Mouse (Mus musculus) embryonic facial prominence, embryonic 14.5 days (tissue): ENCODE measurements at regions not wholly inside any gene's neighbourhood (a gene's known extent, or its start where the extent isn't known, plus 50 kb on each side); places are given as distances from the start of the nearest gene placed in this dataset.

ENCODE experiments used
- ATAC-seq: fragments of 200-750 bp; cut with Nextera tagmentation; 2 replicates; pipeline ENCODE4 v1.8.0; 2017; ENCODE audit warnings: low read depth, moderate number of reproducible peaks, moderate TSS enrichment
- DNase-seq: peaks from one replicate; pipeline ENCODE4 v3.0.0-alpha.2; 2015; ENCODE audit warnings: low spot score
- H3K27ac ChIP-seq: fragments of 300-500 bp; sonication (generic); replicated peaks from 2 replicates; pipeline ENCODE4 v1.5.1; 2014; ENCODE audit warnings: low read depth, mild to moderate bottlenecking, low read length, moderate library complexity
- H3K27me3 ChIP-seq: fragments of 300-500 bp; sonication (generic); replicated peaks from 2 replicates; pipeline ENCODE4 v1.6.1; 2014; ENCODE audit warnings: low read length; ENCODE audit not compliant: control insufficient read depth, insufficient read depth
- H3K36me3 ChIP-seq: fragments of 300-500 bp; sonication (generic); 2 replicates; pipeline ENCODE4 v1.6.1; 2014; ENCODE audit warnings: low read length, mixed read lengths; ENCODE audit not compliant: control insufficient read depth, insufficient read depth
- H3K4me1 ChIP-seq: fragments of 300-500 bp; sonication (generic); 2 replicates; pipeline ENCODE4 v1.6.1; 2014; ENCODE audit warnings: antibody characterized with exemption, low read length; ENCODE audit not compliant: control insufficient read depth, insufficient read depth
- H3K4me2 ChIP-seq: fragments of 300-500 bp; sonication (generic); 2 replicates; pipeline ENCODE4 v1.6.1; 2014; ENCODE audit warnings: low read depth, mild to moderate bottlenecking, low read length, moderate library complexity, mixed read lengths
- H3K4me3 ChIP-seq: fragments of 300-500 bp; sonication (generic); 2 replicates; pipeline ENCODE4 v1.5.1; 2014; ENCODE audit warnings: low read depth, mild to moderate bottlenecking, low read length
- H3K9ac ChIP-seq: fragments of 300-500 bp; sonication (generic); 2 replicates; pipeline ENCODE4 v1.6.1; 2014; ENCODE audit warnings: low read depth, mild to moderate bottlenecking, low read length, moderate library complexity, mixed read lengths
- H3K9me3 ChIP-seq: fragments of 300-500 bp; sonication (generic); 2 replicates; pipeline ENCODE4 v1.6.1; 2016; ENCODE audit warnings: low read length; ENCODE audit not compliant: control insufficient read depth
- WGBS: fragments of 180-500 bp; shearing (Covaris S2); extraction: QIAGEN DNeasy Blood & Tissue Kit; methylation state at CpG from one replicate; pipeline ENCODE4 v1.1.7; 2014; 5-methylcytosine and 5-hydroxymethylcytosine counted together

GRCm38 (mm10) chr2:148567930-148568481, 104.4 kb upstream of the Nxt1 start:
- 72% methylated on average over 2 of the region's 2 CpGs for WGBS
- H3K4me1 ChIP-seq: no peaks in the 10 kb centered on the region
- no peaks in the 10 kb centered on the region for H3K9me3 ChIP-seq
- no peak overlapping the region for H3K9ac ChIP-seq
- no peak overlapping the region for H3K4me2 ChIP-seq
- no peak for ATAC-seq
- DNase-seq: no peak
- H3K4me3 ChIP-seq: no peak overlapping the region
- H3K27ac ChIP-seq: no peak overlapping the region
- H3K36me3 ChIP-seq: no peaks in the 10 kb centered on the region
- no peaks in the 10 kb centered on the region for H3K27me3 ChIP-seq

GRCm38 (mm10) chr2:148563390-148563789, 109.0 kb upstream of the Nxt1 start:
- Histone ChIP-seq H3K4me3 (no peak overlapping the region), H3K27ac (no peak overlapping the region), H3K27me3 (no peaks in the 10 kb centered on the region), H3K36me3 (no peaks in the 10 kb centered on the region), H3K4me2 (no peak overlapping the region), H3K4me1 (no peaks in the 10 kb centered on the region), H3K9ac (no peak overlapping the region), H3K9me3 (no peaks in the 10 kb centered on the region)
- DNase-seq (no peak), ATAC-seq (no peak)
- 66% methylated on average over 3 of the region's 3 CpGs for WGBS

DNA sequence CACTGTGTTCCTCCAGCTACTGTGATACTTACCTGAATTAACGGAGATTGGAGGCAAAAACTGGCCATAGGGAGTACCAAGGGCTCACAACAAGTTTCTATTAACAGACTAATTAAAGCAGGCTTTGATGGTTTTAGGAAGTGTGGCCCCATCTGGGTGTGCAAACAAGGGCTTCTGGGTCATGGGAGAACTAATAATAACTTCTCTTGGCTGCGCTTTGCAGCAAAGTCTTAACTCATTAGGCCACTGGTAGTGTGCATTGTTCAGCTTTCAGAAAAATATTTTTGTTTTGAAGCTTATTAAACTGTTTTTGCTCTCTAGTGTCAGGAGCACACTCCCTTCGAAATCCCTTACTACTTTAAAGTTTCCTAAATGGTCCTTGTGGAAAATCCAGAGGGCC, 110.4 kb upstream of the Nxt1 start:
- WGBS: 63% methylated on average over 3 of the region's 3 CpGs

DNA sequence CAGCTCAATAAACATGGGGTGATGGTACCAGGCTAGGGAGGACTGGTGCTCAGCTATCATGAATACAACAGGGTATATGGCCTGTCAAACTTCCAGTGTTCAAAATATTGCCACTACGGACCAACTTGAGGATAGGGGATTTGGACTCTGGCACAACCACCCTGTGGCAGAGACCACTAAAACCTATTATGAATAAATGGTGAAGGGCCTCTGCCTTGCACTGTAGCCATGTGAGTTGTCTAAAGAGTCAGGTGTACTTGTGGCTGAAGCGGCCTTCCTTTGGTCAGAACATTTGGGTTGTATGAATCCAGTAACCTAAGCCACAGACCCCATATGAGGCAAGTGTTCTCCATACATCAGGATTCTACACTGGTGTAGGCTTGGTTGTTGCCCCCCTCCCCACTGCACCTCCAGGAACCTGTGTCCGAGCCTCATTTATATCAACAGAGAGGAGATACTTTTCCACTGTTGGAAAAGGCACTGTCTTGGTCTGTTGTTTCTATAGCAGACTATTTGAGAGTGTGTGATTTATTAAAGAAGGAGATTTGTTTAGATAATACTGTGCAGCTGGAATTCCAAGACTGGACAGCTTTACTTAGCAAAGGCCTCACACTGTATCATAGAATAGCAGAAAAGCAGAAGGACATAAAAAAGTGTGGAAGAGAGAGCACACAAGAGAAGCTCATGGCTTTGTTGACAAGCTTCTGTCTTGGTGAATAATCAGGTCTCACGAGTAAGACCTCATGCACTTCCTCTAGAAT, 112.2 kb upstream of the Nxt1 start:
- no peaks in the 10 kb centered on the region for H3K9me3 ChIP-seq
- 75% methylated on average over 4 of the region's 4 CpGs for WGBS
- no peak for ATAC-seq

More for the DNA sequence above, 110.4 kb upstream of the Nxt1 start:
- H3K9me3 ChIP-seq: no peaks in the 10 kb centered on the region
- ATAC-seq (no peak), DNase-seq (no peak)
- H3K27ac ChIP-seq: no peak overlapping the region
- no peaks in the 10 kb centered on the region for H3K36me3 ChIP-seq
- H3K9ac ChIP-seq: no peak overlapping the region
- H3K4me1 ChIP-seq: no peaks in the 10 kb centered on the region
- H3K4me2 ChIP-seq: no peak overlapping the region
- H3K4me3 ChIP-seq: no peak overlapping the region
- H3K27me3 ChIP-seq: no peaks in the 10 kb centered on the region

GRCm38 (mm10) chr2:148559376-148559775, 113.0 kb upstream of the Nxt1 start:
- 89% methylated on average over 4 of the region's 4 CpGs for WGBS
- Histone ChIP-seq H3K9ac (no peak overlapping the region), H3K27ac (no peak overlapping the region), H3K4me1 (no peaks in the 10 kb centered on the region), H3K9me3 (no peaks in the 10 kb centered on the region), H3K36me3 (no peaks in the 10 kb centered on the region), H3K4me2 (no peak overlapping the region), H3K27me3 (no peaks in the 10 kb centered on the region), H3K4me3 (no peak overlapping the region)
- ATAC-seq (no peak), DNase-seq (no peak)

More for the DNA sequence above, 112.2 kb upstream of the Nxt1 start:
- H3K4me3 ChIP-seq: no peak overlapping the region
- no peak overlapping the region for H3K9ac ChIP-seq
- H3K4me2 ChIP-seq: no peak overlapping the region
- no peaks in the 10 kb centered on the region for H3K36me3 ChIP-seq
- no peaks in the 10 kb centered on the region for H3K27me3 ChIP-seq
- H3K27ac ChIP-seq: no peak overlapping the region
- no peak for DNase-seq
- no peaks in the 10 kb centered on the region for H3K4me1 ChIP-seq

DNA sequence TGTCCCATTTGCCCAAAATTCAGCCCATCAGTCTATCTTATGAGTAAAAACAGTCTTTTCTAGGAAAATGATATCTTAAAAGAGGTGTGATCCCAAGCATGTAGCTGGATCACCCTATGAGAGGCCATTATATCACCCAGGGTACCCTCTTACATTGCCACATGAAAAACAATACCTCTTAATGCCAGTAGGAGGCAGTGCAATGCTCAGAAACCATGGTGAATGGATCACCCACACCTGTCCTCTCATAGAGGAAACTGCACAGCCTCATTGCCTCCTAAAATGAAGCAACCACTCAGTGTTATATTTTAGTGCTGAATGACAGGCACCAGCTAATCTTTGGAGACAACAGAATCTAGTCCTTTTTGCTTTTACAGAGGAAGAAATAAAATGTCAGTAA, 114.0 kb upstream of the Nxt1 start:
- Histone ChIP-seq H3K27me3 (no peaks in the 10 kb centered on the region), H3K4me1 (no peaks in the 10 kb centered on the region), H3K9ac (no peak overlapping the region), H3K4me2 (no peak overlapping the region), H3K4me3 (no peak overlapping the region), H3K36me3 (no peaks in the 10 kb centered on the region), H3K27ac (no peak overlapping the region), H3K9me3 (no peaks in the 10 kb centered on the region)
- no peak for ATAC-seq
- DNase-seq: no peak

GRCm38 (mm10) chr2:148551207-148551606, 107.8 kb upstream of the Cd93 start:
- H3K27me3 ChIP-seq: no peaks in the 10 kb centered on the region
- H3K4me3 ChIP-seq: no peak overlapping the region
- no peak overlapping the region for H3K9ac ChIP-seq
- H3K9me3 ChIP-seq: no peaks in the 10 kb centered on the region
- DNase-seq (no peak), ATAC-seq (no peak)
- no peaks in the 10 kb centered on the region for H3K4me1 ChIP-seq
- no peaks in the 10 kb centered on the region for H3K36me3 ChIP-seq
- H3K27ac ChIP-seq: no peak overlapping the region
- no peak overlapping the region for H3K4me2 ChIP-seq
- WGBS: 70% methylated on average over 4 of the region's 4 CpGs

- no peaks in the 10 kb centered on the region for H3K9me3 ChIP-seq
- H3K9ac ChIP-seq: no peak overlapping the region
- no peak overlapping the region for H3K4me2 ChIP-seq
- ATAC-seq (no peak), DNase-seq (no peak)
- no peak overlapping the region for H3K4me3 ChIP-seq
- no peaks in the 10 kb centered on the region for H3K4me1 ChIP-seq
- no peaks in the 10 kb centered on the region for H3K27me3 ChIP-seq
- 83% methylated on average over 1 of the region's 1 CpGs for WGBS
- H3K27ac ChIP-seq: no peak overlapping the region
- no peaks in the 10 kb centered on the region for H3K36me3 ChIP-seq
These were observed 106.3 kb upstream of the Cd93 start for GRCm38 (mm10) chr2:148549618-148550017.

- DNase-seq (no peak), ATAC-seq (no peak)
- Histone ChIP-seq H3K4me3 (no peak overlapping the region), H3K9me3 (no peaks in the 10 kb centered on the region), H3K27me3 (no peaks in the 10 kb centered on the region), H3K9ac (no peak overlapping the region), H3K36me3 (no peaks in the 10 kb centered on the region), H3K4me1 (no peaks in the 10 kb centered on the region), H3K27ac (no peak overlapping the region), H3K4me2 (no peak overlapping the region)
These were observed 99.0 kb upstream of the Cd93 start for GRCm38 (mm10) chr2:148542340-148542739.
